Mouse (Mus musculus) ovary, postnatal 36 days (tissue): ENCODE measurements at regions not wholly inside any gene's neighbourhood (a gene's known extent, or its start where the extent isn't known, plus 50 kb on each side); places are given as distances from the start of the nearest gene placed in this dataset.

Experiments
- DNase-seq: peaks from one replicate; pipeline ENCODE4 v3.0.0; 2022; ENCODE audit warnings: low spot score, mixed read lengths

- no peak for DNase-seq
These were observed 240.1 kb downstream of the Irs2 start for GRCm38 (mm10) chr8:10768181-10768580.

- no peak for DNase-seq
These were observed 244.4 kb downstream of the Irs2 start for GRCm38 (mm10) chr8:10763907-10764306.

- DNase-seq, result no peak
These were observed 246.5 kb downstream of the Irs2 start for GRCm38 (mm10) chr8:10761694-10762305.

GRCm38 (mm10) chr8:10760851-10761693 lies 247.2 kb downstream of the Irs2 start:
- peak; percentile 21 for DNase-seq

GRCm38 (mm10) chr8:10760231-10760630 lies 248.0 kb downstream of the Irs2 start:
- DNase-seq, result no peak

- no peak for DNase-seq
These were observed 250.1 kb downstream of the Irs2 start for GRCm38 (mm10) chr8:10758151-10758550.

- DNase-seq, result no peak
These were observed 253.3 kb downstream of the Irs2 start for GRCm38 (mm10) chr8:10754986-10755308.

GRCm38 (mm10) chr8:10754232-10754985 lies 253.8 kb downstream of the Irs2 start:
- DNase-seq, result no peak

- DNase-seq, result no peak
These were observed 255.2 kb downstream of the Irs2 start for GRCm38 (mm10) chr8:10753056-10753455.

- no peak for DNase-seq
These were observed 261.1 kb downstream of the Irs2 start for GRCm38 (mm10) chr8:10747150-10747549.

- DNase-seq, result no peak
These were observed 265.0 kb downstream of the Irs2 start for GRCm38 (mm10) chr8:10743241-10743640.

- DNase-seq, result no peak
These were observed 267.4 kb downstream of the Irs2 start for GRCm38 (mm10) chr8:10740837-10741236.

- no peak for DNase-seq
These were observed 269.7 kb downstream of the Irs2 start for GRCm38 (mm10) chr8:10738486-10739081.

- no peak for DNase-seq
These were observed 273.5 kb downstream of the Irs2 start for GRCm38 (mm10) chr8:10734746-10735145.

GRCm38 (mm10) chr8:10723332-10723731 lies 284.9 kb downstream of the Irs2 start:
- DNase-seq, result no peak

GRCm38 (mm10) chr8:10722742-10723141 lies 285.5 kb downstream of the Irs2 start:
- no peak for DNase-seq

GRCm38 (mm10) chr8:10722342-10722741 lies 285.9 kb downstream of the Irs2 start:
- no peak for DNase-seq

GRCm38 (mm10) chr8:10721146-10721862 lies 287.0 kb downstream of the Irs2 start:
- no peak for DNase-seq

- DNase-seq, result no peak
These were observed 287.9 kb downstream of the Irs2 start for GRCm38 (mm10) chr8:10720398-10720797.

- no peak for DNase-seq
These were observed 288.8 kb downstream of the Irs2 start for GRCm38 (mm10) chr8:10719411-10719810.

- DNase-seq, result no peak
These were observed 291.0 kb downstream of the Irs2 start for GRCm38 (mm10) chr8:10717297-10717696.

- DNase-seq, result no peak
These were observed 292.1 kb downstream of the Irs2 start for GRCm38 (mm10) chr8:10716161-10716560.
